Mouse (Mus musculus): ENCODE data around the gene Fhit. TPM values are rescaled to one million over a fixed set of nuclear protein-coding genes. Genes with fewer than 3 reads are reported as not detected.
A peak's percentile ranks its signal among the peaks of the same experiment; 100 is the strongest.

Gene Fhit
- polyA plus RNA-seq, 1 experiment from 2014 or later, result 6.1 TPM

DNA sequence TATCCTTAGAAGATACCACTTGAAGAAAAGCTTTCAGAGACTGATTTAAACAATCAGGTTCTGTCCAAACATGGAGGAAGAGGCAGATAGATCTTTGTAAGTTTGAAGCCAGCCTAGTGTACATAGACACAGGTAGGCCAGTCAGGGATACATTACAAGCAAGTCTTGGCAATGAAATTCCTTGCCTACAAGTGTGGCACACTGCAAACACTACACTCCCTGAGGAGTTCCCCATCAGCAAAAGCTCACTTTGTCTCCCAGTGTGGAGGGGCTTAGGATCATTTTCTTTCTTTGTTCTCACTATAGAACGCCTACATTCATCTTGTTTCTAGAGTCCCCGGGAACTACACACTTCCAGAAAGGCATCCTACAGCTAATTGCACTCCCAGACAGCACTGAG lies 1126.6 kb downstream of the Fhit start:
- Histone ChIP-seq H3K4me2 (replicated peaks) (no peak overlapping the region), H3K36me3 (no peaks in the 10 kb centered on the region), H3K4me3 (no peak overlapping the region), H3K9ac (replicated peaks) (no peak overlapping the region), H3K27ac (replicated peaks) (no peak overlapping the region), H3K9me3 (no peaks in the 10 kb centered on the region), H3K4me1 (no peaks in the 10 kb centered on the region), H3K27me3 (no peaks in the 10 kb centered on the region)
- 8% methylated on average over 2 of the region's 2 CpGs for WGBS
- ATAC-seq (replicated peaks), result no peak

GRCm38 (mm10) chr14:10023382-10023781 lies 1138.5 kb downstream of the Fhit start:
- no peak overlapping the region for H3K9ac ChIP-seq (replicated peaks)
- no peaks in the 10 kb centered on the region for H3K9me3 ChIP-seq
- ATAC-seq (replicated peaks), result peak; percentile 59
- H3K4me3 ChIP-seq, result no peak overlapping the region
- 64% methylated on average over 2 of the region's 2 CpGs for WGBS
- no peak overlapping the region for H3K4me2 ChIP-seq (replicated peaks)
- no peak overlapping the region for H3K27ac ChIP-seq (replicated peaks)
- H3K4me1 ChIP-seq, result peaks cover 17% of the 10 kb centered on the region
- no peaks in the 10 kb centered on the region for H3K36me3 ChIP-seq
- no peaks in the 10 kb centered on the region for H3K27me3 ChIP-seq

GRCm38 (mm10) chr14:10022304-10022703 lies 1139.5 kb downstream of the Fhit start:
- no peak overlapping the region for H3K4me3 ChIP-seq
- no peak overlapping the region for H3K9ac ChIP-seq (replicated peaks)
- H3K9me3 ChIP-seq, result no peaks in the 10 kb centered on the region
- no peak overlapping the region for H3K4me2 ChIP-seq (replicated peaks)
- no peak overlapping the region for H3K27ac ChIP-seq (replicated peaks)
- 15% methylated on average over 2 of the region's 2 CpGs for WGBS
- no peaks in the 10 kb centered on the region for H3K36me3 ChIP-seq
- ATAC-seq (replicated peaks), result peak; percentile 89
- H3K4me1 ChIP-seq, result peaks cover 17% of the 10 kb centered on the region
- no peaks in the 10 kb centered on the region for H3K27me3 ChIP-seq

DNA sequence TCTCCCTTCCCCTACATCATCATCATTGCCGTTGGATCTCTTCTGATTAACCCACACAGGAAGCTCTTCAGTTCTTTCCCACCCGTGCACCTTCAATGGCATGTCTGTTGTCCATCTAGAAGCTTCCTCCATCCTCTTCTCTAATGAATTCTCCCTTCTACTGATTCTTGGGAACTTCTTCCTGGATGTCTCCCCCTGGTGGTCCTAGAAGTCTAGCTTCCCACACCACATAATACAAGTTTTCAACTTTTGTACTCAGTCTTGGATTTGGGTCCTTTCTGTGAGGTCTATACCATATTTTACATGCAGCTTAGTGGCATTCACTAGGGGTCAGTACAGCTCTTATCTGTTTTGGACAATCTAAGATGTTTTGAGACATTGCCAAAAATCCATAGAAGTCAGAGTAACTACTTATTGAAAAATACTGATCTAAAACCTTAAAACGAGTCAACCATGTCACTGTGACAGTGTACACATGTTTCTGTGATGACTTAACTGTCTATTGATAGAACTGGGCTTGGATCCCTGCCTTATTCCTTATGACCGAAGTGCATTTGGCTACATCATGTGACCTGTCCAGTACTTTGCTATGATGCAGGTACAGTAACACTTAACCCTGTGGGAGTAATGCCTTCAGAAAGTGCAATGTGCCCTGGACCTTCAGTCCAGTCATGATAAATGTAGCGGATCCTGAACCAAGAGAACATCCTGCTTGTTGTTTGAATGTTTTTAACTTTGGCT lies 1141.3 kb downstream of the Fhit start:
- no peak for ATAC-seq (replicated peaks)
- Histone ChIP-seq H3K9ac (replicated peaks) (no peak overlapping the region), H3K27ac (replicated peaks) (no peak overlapping the region), H3K4me3 (no peak overlapping the region), H3K9me3 (no peaks in the 10 kb centered on the region), H3K27me3 (no peaks in the 10 kb centered on the region), H3K4me2 (replicated peaks) (no peak overlapping the region), H3K36me3 (no peaks in the 10 kb centered on the region), H3K4me1 (peaks cover 17% of the 10 kb centered on the region)
- WGBS, result 89% methylated on average over 5 of the region's 5 CpGs

DNA sequence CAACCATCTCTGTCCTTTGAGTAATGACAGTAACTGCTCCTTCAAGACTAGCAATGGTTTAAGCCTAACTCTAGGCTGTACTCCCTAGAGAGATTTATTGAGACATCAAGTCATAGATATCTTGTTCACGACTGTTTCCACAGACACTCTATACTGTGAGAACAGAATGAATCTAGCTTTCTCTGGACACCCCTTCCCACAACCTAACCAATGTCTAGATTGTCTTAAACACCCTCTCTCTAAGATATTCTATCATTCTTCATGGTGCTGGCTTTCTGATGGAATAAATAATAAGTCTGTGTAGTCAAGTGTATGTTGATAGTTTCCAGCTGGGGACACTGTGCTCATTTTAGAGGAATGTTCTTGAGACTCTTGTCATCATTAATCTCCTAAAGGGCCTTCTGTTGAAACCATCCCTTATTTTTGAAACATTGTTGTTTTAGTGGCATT lies 1148.0 kb downstream of the Fhit start:
- ATAC-seq (replicated peaks), result no peak
- H3K4me2 ChIP-seq (replicated peaks), result no peak overlapping the region
- 85% methylated on average over 1 of the region's 1 CpGs for WGBS
- no peaks in the 10 kb centered on the region for H3K27me3 ChIP-seq
- no peaks in the 10 kb centered on the region for H3K9me3 ChIP-seq
- H3K4me3 ChIP-seq, result no peak overlapping the region
- H3K27ac ChIP-seq (replicated peaks), result no peak overlapping the region
- no peaks in the 10 kb centered on the region for H3K4me1 ChIP-seq
- no peaks in the 10 kb centered on the region for H3K36me3 ChIP-seq
- no peak overlapping the region for H3K9ac ChIP-seq (replicated peaks)

- Histone ChIP-seq H3K27ac (replicated peaks) (no peak overlapping the region), H3K4me3 (no peak overlapping the region), H3K9me3 (no peaks in the 10 kb centered on the region), H3K4me1 (no peaks in the 10 kb centered on the region), H3K27me3 (no peaks in the 10 kb centered on the region), H3K36me3 (no peaks in the 10 kb centered on the region), H3K4me2 (replicated peaks) (no peak overlapping the region), H3K9ac (replicated peaks) (no peak overlapping the region)
- ATAC-seq (replicated peaks), result no peak
- 34% methylated on average over 7 of the region's 7 CpGs for WGBS
Measured at GRCm38 (mm10) chr14:10013003-10013816, 1148.6 kb downstream of the Fhit start.

- ATAC-seq (replicated peaks), result no peak
- H3K4me1 ChIP-seq, result peaks cover 6% of the 10 kb centered on the region
- no peaks in the 10 kb centered on the region for H3K27me3 ChIP-seq
- no peak overlapping the region for H3K27ac ChIP-seq (replicated peaks)
- no peaks in the 10 kb centered on the region for H3K36me3 ChIP-seq
- H3K9me3 ChIP-seq, result no peaks in the 10 kb centered on the region
- no peak overlapping the region for H3K4me3 ChIP-seq
- no peak overlapping the region for H3K4me2 ChIP-seq (replicated peaks)
- WGBS, result 87% methylated on average over 5 of the region's 5 CpGs
- no peak overlapping the region for H3K9ac ChIP-seq (replicated peaks)
Measured at GRCm38 (mm10) chr14:10006278-10006677, 1155.6 kb downstream of the Fhit start.

- H3K9me3 ChIP-seq, result no peaks in the 10 kb centered on the region
- no peaks in the 10 kb centered on the region for H3K27me3 ChIP-seq
- no peak overlapping the region for H3K4me3 ChIP-seq
- peaks cover 6% of the 10 kb centered on the region for H3K4me1 ChIP-seq
- no peak overlapping the region for H3K27ac ChIP-seq (replicated peaks)
- no peak for ATAC-seq (replicated peaks)
- H3K4me2 ChIP-seq (replicated peaks), result no peak overlapping the region
- WGBS, result 30% methylated on average over 2 of the region's 2 CpGs
- H3K9ac ChIP-seq (replicated peaks), result no peak overlapping the region
- H3K36me3 ChIP-seq, result no peaks in the 10 kb centered on the region
Measured at GRCm38 (mm10) chr14:10003847-10004246, 1158.0 kb downstream of the Fhit start.

DNA sequence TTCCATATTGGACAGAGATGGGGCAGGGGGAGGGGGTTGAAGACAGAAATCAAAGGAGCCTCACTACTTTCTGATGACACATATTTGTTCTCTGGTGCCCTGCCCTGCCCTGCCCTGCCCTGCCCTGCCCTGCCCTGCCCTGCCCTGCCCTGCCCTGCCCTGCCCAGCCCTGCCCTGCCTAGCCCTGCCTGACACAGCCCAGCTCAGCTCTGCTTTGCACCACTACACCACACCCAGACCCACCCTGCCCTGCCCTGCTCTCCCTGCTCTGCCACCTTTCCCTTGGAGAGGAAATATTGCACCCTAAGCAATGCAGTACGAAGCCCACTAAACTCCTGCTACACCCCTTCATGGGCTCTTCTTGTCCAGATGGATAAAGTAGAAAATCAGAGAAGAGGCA lies 1171.2 kb downstream of the Fhit start:
- Histone ChIP-seq H3K27ac (replicated peaks) (no peak overlapping the region), H3K9me3 (no peaks in the 10 kb centered on the region), H3K9ac (replicated peaks) (no peak overlapping the region), H3K36me3 (no peaks in the 10 kb centered on the region), H3K4me2 (replicated peaks) (no peak overlapping the region), H3K27me3 (no peaks in the 10 kb centered on the region), H3K4me1 (no peaks in the 10 kb centered on the region), H3K4me3 (no peak overlapping the region)
- ATAC-seq (replicated peaks), result no peak
- WGBS, result 86% methylated on average over 1 of the region's 1 CpGs

DNA sequence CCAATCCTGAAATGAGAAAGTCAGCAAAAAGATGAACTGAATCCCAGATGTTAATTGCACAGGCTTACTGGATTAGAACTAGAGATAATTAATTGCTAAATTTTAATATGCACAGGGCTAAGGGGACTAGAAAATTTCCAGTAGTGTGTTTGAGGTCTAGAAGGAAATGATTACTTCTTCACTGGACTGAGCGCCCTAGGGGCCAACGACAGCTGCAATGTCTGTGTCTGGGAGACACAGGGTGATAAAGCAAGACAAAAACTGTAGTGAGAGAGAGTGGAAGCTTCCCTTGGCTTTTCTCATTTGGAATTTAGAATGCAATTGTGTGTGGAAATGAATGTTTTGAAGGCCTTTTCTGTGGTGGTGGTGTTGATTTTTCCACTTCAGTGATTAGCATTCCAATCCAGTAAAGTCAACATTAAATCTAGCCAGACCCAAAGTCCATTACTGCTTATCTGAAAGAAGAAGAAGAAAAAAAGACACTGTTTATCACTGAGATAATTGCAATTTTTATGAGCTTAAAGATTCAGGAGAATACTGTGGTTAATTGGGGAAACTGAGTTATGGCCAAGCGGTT lies 1184.8 kb downstream of the Fhit start:
- no peak overlapping the region for H3K27ac ChIP-seq (replicated peaks)
- no peaks in the 10 kb centered on the region for H3K36me3 ChIP-seq
- no peak for ATAC-seq (replicated peaks)
- H3K4me1 ChIP-seq, result peaks cover 4% of the 10 kb centered on the region
- H3K9ac ChIP-seq (replicated peaks), result no peak overlapping the region
- no peak overlapping the region for H3K4me3 ChIP-seq
- no peaks in the 10 kb centered on the region for H3K9me3 ChIP-seq
- 79% methylated on average over 3 of the region's 3 CpGs for WGBS
- H3K4me2 ChIP-seq (replicated peaks), result no peak overlapping the region
- no peaks in the 10 kb centered on the region for H3K27me3 ChIP-seq

DNA sequence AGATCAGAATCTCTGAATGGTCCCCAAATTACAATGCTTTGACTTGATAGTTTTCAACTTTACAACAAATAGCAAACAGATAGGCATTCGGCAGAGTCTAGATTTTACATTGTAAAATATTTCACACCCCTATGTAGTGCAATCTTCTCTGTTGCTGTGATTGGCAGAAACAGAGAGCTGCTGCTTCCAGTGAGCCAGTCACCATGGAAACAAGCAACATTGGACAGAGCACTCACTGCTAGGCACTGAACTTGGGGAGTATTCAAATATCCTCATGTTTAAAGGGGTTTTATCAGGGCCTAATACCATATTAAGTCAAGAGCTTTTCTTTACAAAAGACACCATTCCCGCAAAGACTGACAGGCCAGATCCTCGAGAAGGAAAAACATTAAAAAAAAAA lies 1187.4 kb downstream of the Fhit start:
- H3K4me3 ChIP-seq, result no peak overlapping the region
- H3K4me1 ChIP-seq, result peaks cover 4% of the 10 kb centered on the region
- H3K9ac ChIP-seq (replicated peaks), result no peak overlapping the region
- 37% methylated on average over 3 of the region's 3 CpGs for WGBS
- H3K9me3 ChIP-seq, result no peaks in the 10 kb centered on the region
- H3K4me2 ChIP-seq (replicated peaks), result no peak overlapping the region
- H3K27me3 ChIP-seq, result no peaks in the 10 kb centered on the region
- no peak overlapping the region for H3K27ac ChIP-seq (replicated peaks)
- ATAC-seq (replicated peaks), result peak; percentile 77
- H3K36me3 ChIP-seq, result no peaks in the 10 kb centered on the region

- WGBS, result 93% methylated on average over 3 of the region's 3 CpGs
Measured at GRCm38 (mm10) chr14:9963853-9964252, 1198.0 kb downstream of the Fhit start.

More at GRCm38 (mm10) chr14:9963853-9964252, 1198.0 kb downstream of the Fhit start:
- ATAC-seq (replicated peaks), result no peak
- H3K36me3 ChIP-seq, result no peaks in the 10 kb centered on the region
- no peak overlapping the region for H3K27ac ChIP-seq (replicated peaks)
- no peaks in the 10 kb centered on the region for H3K4me1 ChIP-seq
- no peaks in the 10 kb centered on the region for H3K9me3 ChIP-seq
- no peak overlapping the region for H3K9ac ChIP-seq (replicated peaks)
- H3K4me3 ChIP-seq, result no peak overlapping the region
- no peak overlapping the region for H3K4me2 ChIP-seq (replicated peaks)
- no peaks in the 10 kb centered on the region for H3K27me3 ChIP-seq

Measured in forebrain, embryonic 15.5 days (tissue).